Mouse (Mus musculus): Measurements from ENCODE around the gene Hist2h4. TPM values are rescaled to one million over a fixed set of nuclear protein-coding genes. Genes with fewer than 3 reads are reported as not detected.
"Not testable (repeated sequence)": the region's sequence is repeated elsewhere in the genome, so short reads cannot be mapped to it uniquely, and the experiment has no call there.

Gene Hist2h4
- polyA plus RNA-seq, 1 experiment from 2014 or later, result 0.30 TPM

- WGBS (ENCODE audit: missing documents), result 2% methylated on average over 19 of the region's 19 CpGs
- H3K27ac ChIP-seq, result peak overlapping the region; percentile 95
- H3K79me2 ChIP-seq (ENCODE audit: inconsistent target), result no peaks in the 10 kb centered on the region; the same call in 1 of the 2 replicates
- H3K4me3 ChIP-seq (ENCODE audit: inconsistent target), result peak overlapping the region; percentile 51
- no peaks in the 10 kb centered on the region for H3K36me3 ChIP-seq (ENCODE audit: inconsistent target)
Observed at GRCm38 (mm10) chr3:96262216-96262875, 765 bp downstream of the Hist2h4 start.

- 100% methylated on average over 1 of the region's 3 CpGs for WGBS (ENCODE audit: missing documents)
- Histone ChIP-seq H3K79me2 (ENCODE audit: inconsistent target) (no peaks in the 10 kb centered on the region; the same call in 1 of the 2 replicates), H3K36me3 (ENCODE audit: inconsistent target) (no peaks in the 10 kb centered on the region), H3K27ac (peak overlapping the region; percentile 95), H3K4me3 (ENCODE audit: inconsistent target) (peak overlapping the region; percentile 51; the same call in 1 of the 2 replicates)
Observed at GRCm38 (mm10) chr3:96261623-96262022, 1.5 kb downstream of the Hist2h4 start.

- Histone ChIP-seq H3K4me3 (ENCODE audit: inconsistent target) (no peak overlapping the region), H3K79me2 (ENCODE audit: inconsistent target) (no peaks in the 10 kb centered on the region; the same call in 1 of the 2 replicates), H3K36me3 (ENCODE audit: inconsistent target) (no peaks in the 10 kb centered on the region), H3K27ac (no peak overlapping the region)
- 97% methylated on average over 5 of the region's 5 CpGs for WGBS (ENCODE audit: missing documents)
Observed at GRCm38 (mm10) chr3:96260220-96260619, 2.9 kb downstream of the Hist2h4 start.

GRCm38 (mm10) chr3:96257190-96257589 lies 5.9 kb downstream of the Hist2h4 start:
- 94% methylated on average over 3 of the region's 3 CpGs for WGBS (ENCODE audit: missing documents)
- H3K27ac ChIP-seq, result no peak overlapping the region
- H3K36me3 ChIP-seq (ENCODE audit: inconsistent target), result no peaks in the 10 kb centered on the region
- no peak overlapping the region for H3K4me3 ChIP-seq (ENCODE audit: inconsistent target)
- H3K79me2 ChIP-seq (ENCODE audit: inconsistent target), result no peaks in the 10 kb centered on the region

- Histone ChIP-seq H3K36me3 (ENCODE audit: inconsistent target) (no peaks in the 10 kb centered on the region), H3K4me3 (ENCODE audit: inconsistent target) (no peak overlapping the region), H3K27ac (peak overlapping the region; percentile 36), H3K79me2 (ENCODE audit: inconsistent target) (no peaks in the 10 kb centered on the region)
- 37% methylated on average over 5 of the region's 5 CpGs for WGBS (ENCODE audit: missing documents)
Observed at GRCm38 (mm10) chr3:96255926-96256593, 7.1 kb downstream of the Hist2h4 start.

- H3K36me3 ChIP-seq (ENCODE audit: inconsistent target), result no peaks in the 10 kb centered on the region
- no peak overlapping the region for H3K27ac ChIP-seq
- H3K4me3 ChIP-seq (ENCODE audit: inconsistent target), result no peak overlapping the region
- no peaks in the 10 kb centered on the region for H3K79me2 ChIP-seq (ENCODE audit: inconsistent target)
- 94% methylated on average over 8 of the region's 10 CpGs for WGBS (ENCODE audit: missing documents)
Observed at GRCm38 (mm10) chr3:96254683-96255355, 8.3 kb downstream of the Hist2h4 start.

- H3K36me3 ChIP-seq (ENCODE audit: inconsistent target), result no peaks in the 10 kb centered on the region
- H3K27ac ChIP-seq, result peak overlapping the region; percentile 89
- peaks cover 21% of the 10 kb centered on the region; the same call in 1 of the 2 replicates for H3K79me2 ChIP-seq (ENCODE audit: inconsistent target)
- peak overlapping the region; percentile 2; the same call in 1 of the 2 replicates for H3K4me3 ChIP-seq (ENCODE audit: inconsistent target)
- WGBS (ENCODE audit: missing documents), result 22% methylated on average over 3 of the region's 3 CpGs
Observed at GRCm38 (mm10) chr3:96251787-96252186, 11.3 kb downstream of the Hist2h4 start.

GRCm38 (mm10) chr3:96250890-96251289 lies 12.2 kb downstream of the Hist2h4 start:
- Histone ChIP-seq H3K27ac (peak overlapping the region; percentile 89), H3K4me3 (ENCODE audit: inconsistent target) (no peak overlapping the region)

GRCm38 (mm10) chr3:96249034-96249345 lies 14.1 kb downstream of the Hist2h4 start:
- Histone ChIP-seq H3K79me2 (ENCODE audit: inconsistent target) (peaks cover 21% of the 10 kb centered on the region; the same call in 1 of the 2 replicates), H3K36me3 (ENCODE audit: inconsistent target) (no peaks in the 10 kb centered on the region), H3K27ac (0 out of 2 replicates have a peak overlapping the region, but pooled peaks have one; percentile 62), H3K4me3 (ENCODE audit: inconsistent target) (peak overlapping the region; percentile 50; the same call in 1 of the 2 replicates)
- 100% methylated on average over 3 of the region's 4 CpGs for whole genome bisulfite sequencing (ENCODE audit: missing documents)

More at GRCm38 (mm10) chr3:96250890-96251289, 12.2 kb downstream of the Hist2h4 start:
- no peaks in the 10 kb centered on the region for H3K36me3 ChIP-seq (ENCODE audit: inconsistent target)
- H3K79me2 ChIP-seq (ENCODE audit: inconsistent target), result peaks cover 21% of the 10 kb centered on the region; the same call in 1 of the 2 replicates
- WGBS (ENCODE audit: missing documents), result 92% methylated on average over 3 of the region's 3 CpGs

- no peaks in the 10 kb centered on the region for H3K36me3 ChIP-seq (ENCODE audit: inconsistent target)
- peak overlapping the region; percentile 62 for H3K27ac ChIP-seq
- peak overlapping the region; percentile 50 for H3K4me3 ChIP-seq (ENCODE audit: inconsistent target)
- peaks cover 21% of the 10 kb centered on the region; the same call in 1 of the 2 replicates for H3K79me2 ChIP-seq (ENCODE audit: inconsistent target)
- 73% methylated on average over 6 of the region's 6 CpGs for WGBS (ENCODE audit: missing documents)
Observed at GRCm38 (mm10) chr3:96248141-96249033, 14.7 kb downstream of the Hist2h4 start.

- Histone ChIP-seq H3K79me2 (ENCODE audit: inconsistent target) (peaks cover 21% of the 10 kb centered on the region; the same call in 1 of the 2 replicates), H3K27ac (peak overlapping the region; percentile 62), H3K4me3 (ENCODE audit: inconsistent target) (peak overlapping the region; percentile 50), H3K36me3 (ENCODE audit: inconsistent target) (no peaks in the 10 kb centered on the region)
- 28% methylated on average over 11 of the region's 11 CpGs for WGBS (ENCODE audit: missing documents)
Observed at GRCm38 (mm10) chr3:96247356-96248140, 15.6 kb downstream of the Hist2h4 start.

GRCm38 (mm10) chr3:96246427-96246856 lies 16.7 kb downstream of the Hist2h4 start, which contains the start of gene Hist2h3c1:
Gene Hist2h3c1, plus strand, starts transcription at chr3:96246685.
- H3K79me2 ChIP-seq (ENCODE audit: inconsistent target), result peaks cover 21% of the 10 kb centered on the region; the same call in 1 of the 2 replicates
- peak within 1 kb of the TSS; percentile 50 for H3K4me3 ChIP-seq (ENCODE audit: inconsistent target)
- peak within 1 kb of the TSS; percentile 62 for H3K27ac ChIP-seq
- not testable (repeated sequence) for H3K36me3 ChIP-seq (ENCODE audit: inconsistent target)
- WGBS (ENCODE audit: missing documents), result no CpG with 5 or more reads among the region's 47 CpGs

GRCm38 (mm10) chr3:96246018-96246417 lies 17.1 kb downstream of the Hist2h4 start:
- not testable (repeated sequence) for H3K36me3 ChIP-seq (ENCODE audit: inconsistent target)
- Histone ChIP-seq H3K79me2 (ENCODE audit: inconsistent target) (peaks cover 21% of the 10 kb centered on the region; the same call in 1 of the 2 replicates), H3K27ac (peak overlapping the region; percentile 58), H3K4me3 (ENCODE audit: inconsistent target) (peak overlapping the region; percentile 23; the same call in 1 of the 2 replicates)
- no CpG with 5 or more reads among the region's 21 CpGs for WGBS (ENCODE audit: missing documents)

Data from macrophage (primary cell).